Mouse (Mus musculus): ENCODE results near the gene Fam50b. TPM values are rescaled to one million over a fixed set of nuclear protein-coding genes. Genes with fewer than 3 reads are reported as not detected.

Gene Fam50b
- polyA plus RNA-seq, 1 experiment from 2014 or later = 0.16 TPM

GRCm38 (mm10) chr13:34762865-34763264 lies 28.2 kb downstream of the Fam50b start:
- Histone ChIP-seq H3K27me3 (replicated peaks; ENCODE audit: control insufficient read depth, insufficient read depth, low read length) (no peaks in the 10 kb centered on the region), H3K4me1 (replicated peaks; ENCODE audit: control insufficient read depth, insufficient read depth, low read length) (no peaks in the 10 kb centered on the region), H3K4me3 (ENCODE audit: low read depth, low read length) (no peak overlapping the region), H3K9ac (ENCODE audit: low read depth, low read length) (no peak overlapping the region), H3K36me3 (ENCODE audit: control insufficient read depth, insufficient read depth) (no peaks in the 10 kb centered on the region), H3K9me3 (ENCODE audit: control insufficient read depth) (no peaks in the 10 kb centered on the region), H3K27ac (ENCODE audit: low read depth, low read length) (0 out of 2 replicates have a peak overlapping the region, but pooled peaks have one; percentile 8), H3K4me2 (replicated peaks; ENCODE audit: low read depth) (no peak overlapping the region)
- TF ChIP-seq CTCF (IDR thresholded peaks at IDR 0.05; ENCODE audit: low read depth) = no peak
- ATAC-seq = peak; percentile 69
- WGBS = 44% methylated on average over 4 of the region's 4 CpGs

DNA sequence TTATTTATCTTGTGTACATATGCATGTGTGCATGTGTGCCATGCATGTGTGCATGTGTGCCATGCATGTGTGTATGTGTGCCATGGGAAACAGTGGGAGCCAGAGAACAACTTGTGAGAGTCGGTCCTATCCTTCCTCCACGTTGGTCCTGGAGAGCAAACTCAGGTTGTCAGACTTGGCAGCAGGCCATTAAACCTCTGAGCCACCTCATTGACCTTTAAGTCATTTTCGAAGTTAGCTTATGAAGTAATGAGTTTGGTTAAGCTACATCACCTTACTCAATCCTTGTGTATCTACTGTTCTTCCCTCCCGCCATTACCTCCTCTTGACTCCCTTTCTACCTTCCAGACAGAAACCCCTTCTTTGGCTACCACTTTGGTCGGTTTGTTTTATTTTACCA lies 30.6 kb downstream of the Fam50b start:
- no peak for ATAC-seq
- WGBS = 71% methylated on average over 5 of the region's 5 CpGs
- H3K4me3 ChIP-seq (ENCODE audit: low read depth, low read length) = no peak overlapping the region
- H3K27me3 ChIP-seq (replicated peaks; ENCODE audit: control insufficient read depth, insufficient read depth, low read length) = no peaks in the 10 kb centered on the region
- no peaks in the 10 kb centered on the region for H3K36me3 ChIP-seq (ENCODE audit: control insufficient read depth, insufficient read depth)
- H3K4me1 ChIP-seq (replicated peaks; ENCODE audit: control insufficient read depth, insufficient read depth, low read length) = no peaks in the 10 kb centered on the region
- TF ChIP-seq CTCF (IDR thresholded peaks at IDR 0.05; ENCODE audit: low read depth) = no peak
- no peak overlapping the region for H3K27ac ChIP-seq (ENCODE audit: low read depth, low read length)
- no peaks in the 10 kb centered on the region for H3K9me3 ChIP-seq (ENCODE audit: control insufficient read depth)
- no peak overlapping the region for H3K9ac ChIP-seq (ENCODE audit: low read depth, low read length)
- H3K4me2 ChIP-seq (replicated peaks; ENCODE audit: low read depth) = no peak overlapping the region

DNA sequence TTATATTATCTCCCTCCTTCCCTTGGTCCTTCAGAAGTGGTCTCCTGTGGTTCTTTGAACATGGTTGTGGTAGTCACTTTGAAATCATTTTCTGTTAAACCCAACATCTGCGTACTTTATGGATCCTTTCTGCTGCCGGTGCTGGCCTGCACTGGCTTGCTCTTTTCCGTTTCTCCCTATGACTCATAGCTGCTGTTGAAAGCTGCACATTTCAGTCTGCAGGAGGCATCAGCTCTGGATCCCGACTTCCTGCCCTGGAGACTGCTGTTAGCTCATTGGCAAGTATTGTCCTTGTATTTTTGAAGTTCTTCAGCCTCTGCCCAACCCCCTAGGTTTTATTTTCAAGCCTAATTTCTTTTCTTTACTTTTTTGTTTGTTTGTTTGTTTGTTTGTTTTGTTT lies 31.9 kb downstream of the Fam50b start:
- Histone ChIP-seq H3K4me1 (replicated peaks; ENCODE audit: control insufficient read depth, insufficient read depth, low read length) (no peaks in the 10 kb centered on the region), H3K4me2 (replicated peaks; ENCODE audit: low read depth) (no peak overlapping the region), H3K27ac (ENCODE audit: low read depth, low read length) (no peak overlapping the region), H3K27me3 (replicated peaks; ENCODE audit: control insufficient read depth, insufficient read depth, low read length) (no peaks in the 10 kb centered on the region), H3K4me3 (ENCODE audit: low read depth, low read length) (no peak overlapping the region), H3K9ac (ENCODE audit: low read depth, low read length) (no peak overlapping the region), H3K36me3 (ENCODE audit: control insufficient read depth, insufficient read depth) (no peaks in the 10 kb centered on the region), H3K9me3 (ENCODE audit: control insufficient read depth) (no peaks in the 10 kb centered on the region)
- 60% methylated on average over 4 of the region's 4 CpGs for WGBS
- TF ChIP-seq CTCF (IDR thresholded peaks at IDR 0.05; ENCODE audit: low read depth) = peak; percentile 37
- no peak for ATAC-seq

GRCm38 (mm10) chr13:34767527-34768292 lies 33.1 kb downstream of the Fam50b start:
- Histone ChIP-seq H3K9me3 (ENCODE audit: control insufficient read depth) (no peaks in the 10 kb centered on the region), H3K4me2 (replicated peaks; ENCODE audit: low read depth) (no peak overlapping the region), H3K9ac (ENCODE audit: low read depth, low read length) (no peak overlapping the region), H3K4me3 (ENCODE audit: low read depth, low read length) (no peak overlapping the region), H3K4me1 (replicated peaks; ENCODE audit: control insufficient read depth, insufficient read depth, low read length) (no peaks in the 10 kb centered on the region), H3K27me3 (replicated peaks; ENCODE audit: control insufficient read depth, insufficient read depth, low read length) (no peaks in the 10 kb centered on the region), H3K27ac (ENCODE audit: low read depth, low read length) (no peak overlapping the region), H3K36me3 (ENCODE audit: control insufficient read depth, insufficient read depth) (no peaks in the 10 kb centered on the region)
- WGBS = 80% methylated on average over 18 of the region's 18 CpGs
- TF ChIP-seq CTCF (IDR thresholded peaks at IDR 0.05; ENCODE audit: low read depth) = no peak
- no peak for ATAC-seq

GRCm38 (mm10) chr13:34776767-34777166 lies 42.1 kb downstream of the Fam50b start:
- no peak for TF ChIP-seq CTCF (IDR thresholded peaks at IDR 0.05; ENCODE audit: low read depth)
- no peaks in the 10 kb centered on the region for H3K9me3 ChIP-seq (ENCODE audit: control insufficient read depth)
- no peaks in the 10 kb centered on the region for H3K4me1 ChIP-seq (replicated peaks; ENCODE audit: control insufficient read depth, insufficient read depth, low read length)
- ATAC-seq = no peak
- H3K9ac ChIP-seq (ENCODE audit: low read depth, low read length) = no peak overlapping the region
- H3K36me3 ChIP-seq (ENCODE audit: control insufficient read depth, insufficient read depth) = no peaks in the 10 kb centered on the region
- no peak overlapping the region for H3K27ac ChIP-seq (ENCODE audit: low read depth, low read length)
- no peak overlapping the region for H3K4me3 ChIP-seq (ENCODE audit: low read depth, low read length)
- WGBS = 70% methylated on average over 3 of the region's 3 CpGs
- no peak overlapping the region for H3K4me2 ChIP-seq (replicated peaks; ENCODE audit: low read depth)
- H3K27me3 ChIP-seq (replicated peaks; ENCODE audit: control insufficient read depth, insufficient read depth, low read length) = no peaks in the 10 kb centered on the region

DNA sequence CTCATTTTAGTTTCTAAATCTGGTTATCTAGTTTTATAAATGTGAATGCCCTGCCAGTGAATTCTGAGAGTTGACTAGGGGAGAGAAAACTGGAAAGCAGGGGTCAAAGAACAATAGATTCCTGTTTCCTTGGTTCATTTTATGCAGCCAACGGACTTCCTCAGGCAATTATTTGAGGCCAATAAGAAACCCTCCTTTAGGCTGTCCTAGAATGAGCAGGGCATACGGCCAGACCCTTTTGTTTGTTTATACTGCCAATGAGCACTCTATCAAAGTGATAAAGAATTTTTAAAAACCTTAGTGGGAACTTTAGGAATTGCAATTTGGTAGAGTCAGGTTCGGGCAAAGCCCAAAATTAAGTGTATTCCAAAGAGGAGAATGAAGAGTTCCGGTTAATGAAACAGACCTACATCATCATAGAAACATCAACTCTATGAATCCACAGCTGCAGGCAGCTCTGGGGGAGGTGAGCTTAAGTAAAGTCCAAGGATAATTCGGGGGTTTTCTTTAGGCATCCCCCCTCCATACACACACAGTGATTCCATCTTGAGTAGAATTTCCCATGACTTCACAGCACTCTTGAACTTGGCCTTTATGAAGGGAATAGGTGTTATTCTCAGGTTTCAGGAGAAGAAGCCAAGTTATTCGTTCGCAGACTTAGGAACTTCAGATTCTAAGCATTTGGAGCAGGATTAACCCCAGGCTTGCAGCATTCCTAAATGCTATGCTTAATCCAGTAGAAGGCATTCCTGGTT lies 46.4 kb downstream of the Fam50b start:
- WGBS = 46% methylated on average over 7 of the region's 7 CpGs
- H3K4me1 ChIP-seq (replicated peaks; ENCODE audit: control insufficient read depth, insufficient read depth, low read length) = no peaks in the 10 kb centered on the region
- H3K9ac ChIP-seq (ENCODE audit: low read depth, low read length) = no peak overlapping the region
- no peak overlapping the region for H3K4me2 ChIP-seq (replicated peaks; ENCODE audit: low read depth)
- no peaks in the 10 kb centered on the region for H3K9me3 ChIP-seq (ENCODE audit: control insufficient read depth)
- H3K36me3 ChIP-seq (ENCODE audit: control insufficient read depth, insufficient read depth) = no peaks in the 10 kb centered on the region
- H3K4me3 ChIP-seq (ENCODE audit: low read depth, low read length) = no peak overlapping the region
- no peak overlapping the region for H3K27ac ChIP-seq (ENCODE audit: low read depth, low read length)
- ATAC-seq = no peak
- TF ChIP-seq CTCF (IDR thresholded peaks at IDR 0.05; ENCODE audit: low read depth) = no peak
- no peaks in the 10 kb centered on the region for H3K27me3 ChIP-seq (replicated peaks; ENCODE audit: control insufficient read depth, insufficient read depth, low read length)
